Mouse (Mus musculus) heart, embryonic 14.5 days (tissue): ENCODE measurements at regions not wholly inside any gene's neighbourhood (a gene's known extent, or its start where the extent isn't known, plus 50 kb on each side); places are given as distances from the start of the nearest gene placed in this dataset.
A peak's percentile ranks its signal among the peaks of the same experiment; 100 is the strongest.

Experiments used
- ATAC-seq: fragments of 200-750 bp; cut with Nextera tagmentation; 2 replicates; pipeline ENCODE4 v1.8.0; 2017; ENCODE audit warnings: low read depth, moderate TSS enrichment; ENCODE audit not compliant: insufficient number of reproducible peaks, insufficient read depth, low FRiP score
- H3K27ac ChIP-seq, 2 experiments: fragments of 200-500 bp in 1 of 2; fragments of 300-500 bp in 1 of 2; sonication (generic) in 1 of 2; replicated peaks in 1 of 2; 2 replicates each; pipeline ENCODE4 v1.5.1; 2012 to 2014; ENCODE audit warnings: low read depth in 2 of 2, low read length in 2 of 2, control low read depth in 1 of 2, mild to moderate bottlenecking in 1 of 2, mixed read lengths in 1 of 2; ENCODE audit not compliant: control insufficient read depth in 1 of 2, insufficient read depth in 1 of 2
- H3K27me3 ChIP-seq: fragments of 300-500 bp; sonication (generic); 2 replicates; pipeline ENCODE4 v1.6.1; 2014; ENCODE audit warnings: mild to moderate bottlenecking, low read length, control low read depth; ENCODE audit not compliant: control insufficient read depth, insufficient read depth
- H3K36me3 ChIP-seq: fragments of 300-500 bp; sonication (generic); 2 replicates; pipeline ENCODE4 v1.6.1; 2014; ENCODE audit warnings: mild to moderate bottlenecking, control low read depth, low read length, mixed read lengths; ENCODE audit not compliant: control insufficient read depth, insufficient read depth
- H3K4me1 ChIP-seq, 2 experiments: fragments of 200-500 bp in 1 of 2; fragments of 300-500 bp in 1 of 2; sonication (generic) in 1 of 2; 2 replicates each; pipeline ENCODE4 v1.6.1; 2012 to 2014; ENCODE audit warnings: low read length in 2 of 2, control low read depth in 1 of 2, mixed read lengths in 1 of 2; ENCODE audit not compliant: control insufficient read depth in 2 of 2, insufficient read depth in 2 of 2
- H3K4me2 ChIP-seq: fragments of 300-500 bp; sonication (generic); 2 replicates; pipeline ENCODE4 v1.6.1; 2014; ENCODE audit warnings: mild to moderate bottlenecking, low read length
- H3K4me3 ChIP-seq, 2 experiments: fragments of 200-500 bp in 1 of 2; fragments of 300-500 bp in 1 of 2; sonication (generic) in 1 of 2; 2 replicates each; pipeline ENCODE4 v1.5.1; 2012 to 2014; ENCODE audit warnings: low read length in 2 of 2, mild to moderate bottlenecking in 2 of 2, control low read depth in 1 of 2, low read depth in 1 of 2, moderate library complexity in 1 of 2; ENCODE audit not compliant: control insufficient read depth in 1 of 2, insufficient read depth in 1 of 2
- H3K9ac ChIP-seq: fragments of 300-500 bp; sonication (generic); 2 replicates; pipeline ENCODE4 v1.6.1; 2014; ENCODE audit warnings: mild to moderate bottlenecking, low read length
- H3K9me3 ChIP-seq: fragments of 300-500 bp; sonication (generic); 2 replicates; pipeline ENCODE4 v1.6.1; 2016; ENCODE audit warnings: low read length, control low read depth; ENCODE audit not compliant: control insufficient read depth
- WGBS: fragments of 180-500 bp; shearing (Covaris S2); extraction: QIAGEN DNeasy Blood & Tissue Kit; methylation state at CpG from one replicate; pipeline ENCODE4 v1.1.7; 2014; 5-methylcytosine and 5-hydroxymethylcytosine counted together

GRCm38 (mm10) chr17:47975281-47976060, 51.0 kb upstream of the Foxp4 start:
- H3K4me3 ChIP-seq = peak overlapping the region; percentile 38 to 48
- no peaks in the 10 kb centered on the region for H3K27me3 ChIP-seq
- no peaks in the 10 kb centered on the region for H3K9me3 ChIP-seq
- H3K36me3 ChIP-seq = no peaks in the 10 kb centered on the region
- H3K9ac ChIP-seq = peak overlapping the region; percentile 72
- H3K4me2 ChIP-seq = peak overlapping the region; percentile 75
- peaks cover 37 to 43% of the 10 kb centered on the region in 2 experiments for H3K4me1 ChIP-seq
- no peak; the same call in 1 of the 2 replicates for ATAC-seq
- 4% methylated on average over 30 of the region's 37 CpGs for WGBS
- peak overlapping the region; percentile 84 to 88 for H3K27ac ChIP-seq

GRCm38 (mm10) chr17:47974503-47974902, 50.1 kb upstream of the Foxp4 start:
- WGBS = 7% methylated on average over 13 of the region's 13 CpGs
- no peaks in the 10 kb centered on the region for H3K9me3 ChIP-seq
- peak overlapping the region; percentile 72 for H3K9ac ChIP-seq
- peak overlapping the region; percentile 78 to 84 for H3K27ac ChIP-seq
- ATAC-seq = 0 out of 2 replicates have a peak, but pooled peaks have one; percentile 3
- no peaks in the 10 kb centered on the region for H3K36me3 ChIP-seq
- peaks cover 36 to 43% of the 10 kb centered on the region in 2 experiments for H3K4me1 ChIP-seq
- H3K27me3 ChIP-seq = no peaks in the 10 kb centered on the region
- H3K4me3 ChIP-seq = peak overlapping the region; percentile 38 to 45
- H3K4me2 ChIP-seq = peak overlapping the region; percentile 75
